Mouse (Mus musculus): ENCODE results near the gene Tubg1.

Tubg1 gene

GRCm38 (mm10) chr11:101103011-101103410, 16.7 kb upstream of the Tubg1 start:
- no peak for DNase-seq

- no peak for DNase-seq
Measured at GRCm38 (mm10) chr11:101109351-101109750, 10.4 kb upstream of the Tubg1 start.

- DNase-seq, result no peak
Measured at GRCm38 (mm10) chr11:101110708-101111107, 9.0 kb upstream of the Tubg1 start.

- DNase-seq, result no peak
Measured at GRCm38 (mm10) chr11:101111178-101111577, 8.6 kb upstream of the Tubg1 start.

- no peak for DNase-seq
Measured at GRCm38 (mm10) chr11:101112186-101112585, 7.6 kb upstream of the Tubg1 start.

GRCm38 (mm10) chr11:101115564-101115963, 4.2 kb upstream of the Tubg1 start:
- no peak for DNase-seq

DNA sequence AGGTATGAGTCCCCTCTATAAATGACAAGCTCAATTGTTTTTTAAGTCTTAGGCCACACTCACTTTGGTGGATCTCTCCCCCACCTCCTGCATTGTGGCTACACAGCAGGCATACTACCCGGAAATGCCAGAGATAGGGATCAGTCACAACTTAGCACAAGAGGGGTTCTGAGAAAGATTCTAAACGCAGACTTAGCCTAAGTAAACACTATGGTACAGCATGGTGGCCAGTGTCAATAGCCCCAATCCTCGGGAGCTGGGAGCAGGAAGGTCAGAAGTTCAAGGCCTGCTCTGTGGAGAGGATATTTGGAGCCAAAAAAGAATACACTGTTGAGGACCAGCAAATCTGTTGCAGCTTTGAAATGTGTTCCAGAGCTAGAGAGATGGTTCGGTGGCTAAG, 1.6 kb upstream of the Tubg1 start:
- DNase-seq, result no peak

- no peak for DNase-seq
Measured at GRCm38 (mm10) chr11:101119131-101119760, 492 bp upstream of the Tubg1 start.

DNA sequence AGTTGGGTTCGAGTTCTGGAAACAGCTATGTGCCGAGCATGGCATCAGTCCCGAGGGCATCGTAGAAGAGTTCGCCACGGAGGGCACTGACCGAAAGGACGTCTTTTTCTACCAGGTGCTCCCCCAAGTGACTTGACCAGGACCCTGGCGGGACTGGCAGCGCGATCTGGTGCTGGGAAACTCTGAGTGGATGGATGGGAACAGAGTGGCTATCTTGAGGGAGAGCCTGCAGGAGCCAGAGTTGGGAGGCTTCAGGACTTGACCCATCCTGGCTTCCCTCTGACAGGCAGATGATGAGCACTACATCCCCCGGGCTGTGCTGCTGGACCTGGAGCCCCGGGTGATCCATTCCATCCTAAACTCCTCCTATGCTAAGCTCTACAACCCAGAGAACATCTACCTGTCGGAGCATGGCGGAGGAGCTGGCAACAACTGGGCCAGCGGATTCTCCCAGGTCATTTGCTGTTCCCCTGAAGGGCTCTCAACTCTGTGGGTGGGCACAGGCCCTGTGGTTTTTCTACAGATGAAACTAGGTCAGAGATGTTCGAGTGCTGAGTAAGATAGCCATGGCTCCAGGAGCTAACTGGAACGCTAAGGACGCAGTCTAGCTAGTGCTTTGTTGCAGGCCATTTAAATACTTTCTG, 929 bp downstream of the Tubg1 start:
- no peak for DNase-seq

DNA sequence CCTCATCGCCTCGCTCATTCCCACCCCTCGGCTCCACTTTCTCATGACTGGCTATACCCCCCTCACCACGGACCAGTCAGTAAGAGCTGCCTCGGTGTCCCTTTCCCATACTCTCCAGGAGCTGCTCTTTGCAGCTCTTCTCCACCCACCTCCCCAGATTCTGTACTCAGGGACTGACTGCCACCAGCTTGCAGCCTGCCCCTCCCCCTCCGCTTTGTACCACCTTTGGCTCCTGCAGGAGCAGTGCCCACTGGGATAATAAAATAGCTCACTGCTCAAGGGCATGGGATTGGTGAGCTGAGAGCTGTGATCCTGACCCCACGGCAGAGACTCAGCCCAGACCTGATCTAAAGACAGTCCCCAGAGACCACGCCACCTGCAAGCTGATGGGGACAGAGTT, 4.8 kb downstream of the Tubg1 start:
- peak in 1 of 2 experiments; percentile 56 for DNase-seq

DNA sequence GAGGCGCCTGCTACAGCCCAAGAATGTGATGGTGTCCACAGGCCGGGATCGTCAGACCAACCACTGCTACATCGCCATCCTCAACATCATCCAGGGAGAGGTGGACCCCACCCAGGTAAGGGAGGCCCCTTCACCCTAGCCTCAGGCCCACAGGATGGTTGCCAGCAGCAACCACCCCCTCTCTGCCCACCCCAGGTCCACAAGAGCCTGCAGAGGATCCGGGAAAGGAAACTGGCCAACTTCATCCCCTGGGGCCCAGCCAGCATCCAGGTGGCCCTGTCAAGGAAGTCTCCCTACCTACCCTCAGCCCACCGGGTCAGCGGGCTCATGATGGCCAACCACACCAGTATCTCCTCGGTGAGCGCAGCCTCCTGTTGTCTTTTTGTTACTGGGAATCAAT, 5.3 kb downstream of the Tubg1 start:
- DNase-seq, result peak in 1 of 2 experiments; percentile 47

DNA sequence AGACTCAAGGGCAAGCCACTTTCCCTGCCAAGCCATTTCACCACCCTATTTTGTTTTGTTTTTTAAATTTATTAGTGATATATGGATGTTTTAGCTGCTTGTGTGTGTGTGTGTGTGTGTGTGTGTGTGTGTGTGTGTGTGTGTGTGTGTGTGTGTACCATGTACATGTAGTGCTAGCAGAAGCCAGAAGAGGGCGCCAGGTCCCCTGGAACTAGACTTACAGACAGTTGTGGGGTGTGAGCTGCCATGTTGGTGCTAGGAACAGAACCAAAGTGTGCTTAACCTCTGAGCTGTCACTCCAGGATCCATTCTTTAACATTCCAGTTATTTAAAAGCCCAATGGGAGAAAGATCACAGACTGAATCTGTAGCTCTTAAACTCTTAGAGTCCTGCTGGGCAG, 7.3 kb downstream of the Tubg1 start:
- DNase-seq, result peak in 1 of 2 experiments; percentile 62

GRCm38 (mm10) chr11:101128996-101129577, 9.3 kb downstream of the Tubg1 start:
- peak; percentile 81 to 86 for DNase-seq

DNA sequence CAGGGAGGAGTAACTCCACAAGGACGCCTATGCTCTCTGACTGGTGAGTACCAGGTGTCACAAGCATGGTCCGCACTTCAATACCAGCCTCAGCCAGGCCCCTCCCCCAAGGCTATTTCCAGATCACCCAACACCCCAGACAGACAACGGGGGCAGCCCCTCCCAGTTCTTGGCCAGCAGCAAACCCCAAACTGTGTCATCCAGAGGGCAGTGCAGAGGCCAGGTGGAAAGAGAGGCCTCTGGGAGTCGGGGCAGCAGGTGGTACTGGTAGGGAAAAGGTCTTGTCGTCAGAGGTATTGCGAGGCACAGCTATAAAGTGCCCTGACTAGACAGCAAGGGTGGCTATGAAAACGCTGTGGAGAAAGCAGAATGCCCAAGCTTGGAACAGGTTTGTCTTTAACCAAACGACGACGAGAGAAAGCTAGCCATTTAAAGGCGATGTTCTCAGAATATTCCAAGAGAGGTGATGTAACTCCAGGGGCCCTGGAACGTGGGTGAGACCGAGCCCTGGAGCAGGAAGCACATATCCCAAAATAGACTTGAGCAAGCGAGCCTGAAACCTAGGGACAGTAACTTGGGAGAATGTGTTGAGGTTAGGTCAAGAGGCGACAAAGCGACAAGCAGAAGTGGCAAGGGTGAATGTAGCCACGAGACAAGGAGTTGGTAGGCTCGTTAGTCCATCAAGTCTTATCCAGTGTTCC, 10.5 kb downstream of the Tubg1 start:
- peak; percentile 55 to 63 for DNase-seq

DNA sequence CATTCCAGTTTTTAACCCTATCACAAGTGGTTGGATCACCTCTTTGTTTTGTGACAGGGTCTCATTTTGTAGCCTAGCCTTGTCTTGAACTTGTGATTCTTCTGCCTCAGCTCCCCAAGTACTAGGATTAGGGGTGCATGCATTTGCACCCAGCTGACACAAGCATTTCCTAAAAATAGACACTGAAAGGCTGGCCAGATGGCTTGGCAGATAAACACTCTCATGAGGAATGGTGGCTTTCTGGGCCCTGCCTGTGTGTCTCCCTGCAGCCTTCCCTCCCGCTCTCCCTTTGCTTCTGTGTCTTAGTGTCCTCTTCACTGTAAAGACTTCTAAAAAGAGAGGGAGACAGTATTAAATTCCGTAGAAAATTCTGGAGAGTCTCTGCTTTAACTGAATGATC, 11.4 kb downstream of the Tubg1 start:
- DNase-seq, result peak; percentile 63 to 76

DNA sequence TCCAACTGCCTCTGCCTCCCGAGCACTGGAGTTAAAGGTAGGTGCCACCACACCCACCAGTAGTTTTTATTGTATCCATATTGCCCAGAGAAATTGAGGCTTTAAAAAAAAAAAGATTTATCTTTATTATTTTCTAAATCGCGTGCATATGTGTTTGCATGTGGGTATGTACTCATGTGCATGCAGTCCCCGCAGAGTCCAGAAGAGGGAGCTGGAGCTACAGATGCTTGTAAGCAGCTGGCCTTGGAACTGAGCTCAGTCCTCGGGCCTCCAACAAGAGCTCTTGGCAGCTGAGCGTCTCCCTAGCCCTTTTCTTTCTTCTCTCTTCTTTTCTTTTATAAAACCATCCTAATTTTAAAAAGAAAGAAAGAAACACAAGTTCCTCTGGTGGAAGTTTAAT, 12.0 kb downstream of the Tubg1 start:
- peak; percentile 38 to 65 for DNase-seq

- no peak for DNase-seq
Measured at GRCm38 (mm10) chr11:101133037-101133436, 13.3 kb downstream of the Tubg1 start.

GRCm38 (mm10) chr11:101134217-101134865, 14.6 kb downstream of the Tubg1 start:
- peak; percentile 27 to 57 for DNase-seq

DNA sequence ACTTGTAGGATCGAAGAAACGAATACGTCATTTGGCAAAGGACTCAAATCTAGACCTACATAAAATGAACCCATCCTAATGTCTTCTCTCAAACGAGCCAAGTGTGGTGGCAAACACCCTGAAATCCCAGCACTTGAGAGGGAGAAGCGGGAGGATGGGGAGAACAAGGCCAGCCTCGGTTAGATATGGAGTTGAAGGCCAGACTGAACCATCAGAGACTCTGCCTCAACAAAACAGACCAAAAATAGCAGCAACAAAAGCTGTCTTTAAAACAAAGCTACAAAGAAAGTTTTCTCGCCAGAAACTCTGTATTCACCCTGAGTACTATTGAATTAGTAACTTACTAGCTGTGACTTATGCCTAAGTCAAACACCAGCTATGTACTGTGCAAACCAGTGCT, 17.3 kb downstream of the Tubg1 start:
- no peak for DNase-seq

DNA sequence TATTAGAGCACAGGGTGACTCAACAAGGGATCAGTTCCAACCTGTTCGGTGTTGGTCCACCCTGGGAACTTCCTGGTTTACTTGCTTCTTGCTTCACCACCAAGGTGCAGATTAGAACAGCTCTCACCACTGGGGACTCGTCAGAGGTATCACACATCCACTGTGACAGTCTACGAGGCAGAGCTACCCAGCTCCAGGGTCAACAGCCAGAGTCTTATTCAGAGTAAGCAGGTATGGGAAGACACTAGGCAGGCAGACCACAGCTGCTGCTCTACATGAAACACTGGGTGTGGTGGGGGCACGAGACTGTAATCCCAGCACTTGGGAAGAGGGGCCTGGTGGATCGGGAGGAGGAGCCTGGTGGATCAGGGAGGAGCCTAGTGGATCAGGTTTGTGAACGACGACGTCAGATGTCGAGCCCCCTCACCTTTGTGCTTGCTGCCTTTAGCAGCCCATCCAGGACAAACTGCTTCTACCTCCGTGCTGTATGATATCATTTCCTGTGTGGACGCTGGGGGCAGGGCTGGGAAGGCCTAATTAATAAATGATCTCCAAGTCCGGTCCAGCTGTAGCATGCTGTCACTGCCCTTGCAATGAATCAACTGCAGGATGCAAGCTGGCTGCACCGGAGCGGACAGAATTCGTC, 18.9 kb downstream of the Tubg1 start:
- DNase-seq, result no peak

DNA sequence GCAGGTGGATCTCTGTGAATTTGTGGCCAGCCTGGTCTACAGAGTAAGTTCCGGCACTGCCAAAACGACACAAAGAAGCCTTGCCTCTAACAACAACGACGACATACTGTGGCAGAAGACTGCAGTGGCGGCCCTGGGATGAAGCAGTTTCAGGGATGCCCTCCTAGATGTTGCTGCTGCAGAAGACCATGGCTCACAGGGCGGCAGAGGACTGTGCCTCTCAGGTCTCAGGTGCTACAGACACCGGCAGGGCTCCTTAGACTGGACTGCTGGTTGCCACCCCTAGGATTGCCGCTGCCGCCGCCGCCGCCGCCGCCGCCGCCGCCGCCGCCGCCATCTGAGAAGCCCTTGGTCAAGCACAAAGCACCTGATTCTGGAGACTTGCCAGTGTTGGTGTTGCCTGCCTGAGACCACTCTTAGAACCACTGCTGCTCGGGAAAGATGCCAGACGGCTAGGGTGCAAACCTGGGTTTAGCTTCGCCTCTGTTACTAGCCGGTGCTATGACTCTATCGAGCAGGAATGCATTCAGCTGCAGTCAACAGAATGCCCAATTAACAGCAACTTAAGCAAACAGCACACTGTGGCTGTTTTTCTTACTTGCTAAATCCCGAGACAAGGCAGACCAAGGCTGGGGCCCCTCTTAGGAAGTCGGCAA, 20.6 kb downstream of the Tubg1 start:
- DNase-seq, result peak; percentile 48 to 49

GRCm38 (mm10) chr11:101141088-101141487, 21.4 kb downstream of the Tubg1 start:
- DNase-seq, result no peak

Data from cerebellum, postnatal 25 days (tissue).